Mouse (Mus musculus): ENCODE data around the gene Gm2974. TPM values are rescaled to one million over a fixed set of nuclear protein-coding genes. Genes with fewer than 3 reads are reported as not detected.
"Not testable (repeated sequence)": the region's sequence is repeated elsewhere in the genome, so short reads cannot be mapped to it uniquely, and the experiment has no call there.

Gm2974 gene
- total RNA-seq (2021), result 1 to 10 TPM in 1 of 2 experiments, under 1 TPM in 1; 0.58 to 1.3 TPM

- peak in 1 of 2 experiments; percentile 2 for DNase-seq
Measured at GRCm38 (mm10) chr14:4182491-4183210, at the start of gene Gm2974. Gene Gm2974, plus strand, starts transcription at chr14:4182576.

GRCm38 (mm10) chr14:4141646-4142045, 40.7 kb upstream of the Gm2974 start:
- not testable (repeated sequence) for DNase-seq

- DNase-seq, result not testable (repeated sequence)
Measured at GRCm38 (mm10) chr14:4164730-4165129, 17.6 kb upstream of the Gm2974 start, which contains the start of gene Gm3127. Gene Gm3127, plus strand, starts transcription at chr14:4165030.

GRCm38 (mm10) chr14:4182030-4182429, 346 bp upstream of the Gm2974 start:
- peak in 1 of 2 experiments; percentile 2 for DNase-seq

- not testable (repeated sequence) for DNase-seq
Measured at GRCm38 (mm10) chr14:4183375-4183774, 999 bp downstream of the Gm2974 start.

- not testable (repeated sequence) for DNase-seq
Measured at GRCm38 (mm10) chr14:4249331-4249730, 67.0 kb downstream of the Gm2974 start, which contains the start of gene Gm3138. Gene Gm3138, plus strand, starts transcription at chr14:4249631.

Other genes with a start within 250 kb of the Gm2974 start
- under 1 TPM in 1 of 2 experiments, not detected in 1; 0.27 TPM for gene Gm3095, start 219.0 kb upstream of the Gm2974 start, total RNA-seq (2021)
- gene Gm3099, start 184.2 kb upstream of the Gm2974 start, total RNA-seq (2021), result not detected
- 1 to 10 TPM; 3.8 to 7.6 TPM for gene Gm5796, start 158.6 kb upstream of the Gm2974 start, total RNA-seq (2021)
- under 1 TPM; 0.37 to 0.73 TPM for gene Gm3115, start 98.5 kb upstream of the Gm2974 start, total RNA-seq (2021)
- gene Gm8108, start 72.0 kb upstream of the Gm2974 start, total RNA-seq (2021), result 1 to 10 TPM; 6.4 to 7.8 TPM
- not detected for gene Gm3127, start 17.5 kb upstream of the Gm2974 start, total RNA-seq (2021)
- gene Gm3138, start 67.1 kb downstream of the Gm2974 start, total RNA-seq (2021), result not detected
- gene Gm3149, start 134.7 kb downstream of the Gm2974 start, total RNA-seq (2021), result under 1 TPM in 1 of 2 experiments, not detected in 1; 0.61 TPM
- gene 2610042L04Rik, start 152.2 kb downstream of the Gm2974 start, total RNA-seq (2021), result under 1 TPM; 0.82 to 0.91 TPM
- gene Gm3159, start 214.9 kb downstream of the Gm2974 start, total RNA-seq (2021), result not detected
- under 1 TPM; 0.25 to 0.63 TPM for gene Gm3164, start 232.9 kb downstream of the Gm2974 start, total RNA-seq (2021)
- not detected for gene Gm3173, start 248.4 kb downstream of the Gm2974 start, total RNA-seq (2021)